Mouse (Mus musculus): Measurements from ENCODE around the gene Nell1.
A peak's percentile ranks its signal among the peaks of the same experiment; 100 is the strongest.
"Not testable (repeated sequence)": the region's sequence is repeated elsewhere in the genome, so short reads cannot be mapped to it uniquely, and the experiment has no call there.

Gene Nell1

GRCm38 (mm10) chr7:49974841-49975440 is at the start of gene Nell1:
Nell1 (plus strand) TSS chr7:49974864.
- no peak for DNase-seq (ENCODE audit: low spot score)

- DNase-seq (ENCODE audit: low spot score), result no peak
Observed at GRCm38 (mm10) chr7:49928571-49928970, 46.1 kb upstream of the Nell1 start.

- DNase-seq (ENCODE audit: low spot score), result no peak
Observed at GRCm38 (mm10) chr7:49929999-49930398, 44.7 kb upstream of the Nell1 start.

- DNase-seq (ENCODE audit: low spot score), result not testable (repeated sequence)
Observed at GRCm38 (mm10) chr7:49933386-49934115, 41.1 kb upstream of the Nell1 start.

DNA sequence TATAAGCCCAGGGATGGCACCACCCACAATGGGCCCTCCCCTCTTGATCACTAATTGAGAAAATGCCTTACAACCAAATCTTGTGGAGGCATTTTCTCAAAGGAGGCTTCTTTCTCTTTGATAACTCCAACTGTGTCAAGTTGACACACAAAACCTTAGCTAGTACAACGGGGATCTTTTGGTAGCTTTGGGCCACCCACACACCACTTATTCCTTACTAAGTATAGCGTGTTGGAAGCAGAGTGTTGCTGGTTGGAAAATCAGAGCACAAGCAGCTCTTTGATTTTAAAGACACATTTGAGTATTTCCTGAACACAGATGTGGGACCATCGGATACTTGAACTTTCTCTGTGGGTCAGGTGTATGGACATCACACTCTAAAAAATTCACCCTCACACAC is 37.8 kb upstream of the Nell1 start:
- DNase-seq (ENCODE audit: low spot score), result no peak

GRCm38 (mm10) chr7:49942023-49942422 is 32.6 kb upstream of the Nell1 start:
- DNase-seq (ENCODE audit: low spot score), result no peak

GRCm38 (mm10) chr7:49942490-49942889 is 32.2 kb upstream of the Nell1 start:
- no peak for DNase-seq (ENCODE audit: low spot score)

DNA sequence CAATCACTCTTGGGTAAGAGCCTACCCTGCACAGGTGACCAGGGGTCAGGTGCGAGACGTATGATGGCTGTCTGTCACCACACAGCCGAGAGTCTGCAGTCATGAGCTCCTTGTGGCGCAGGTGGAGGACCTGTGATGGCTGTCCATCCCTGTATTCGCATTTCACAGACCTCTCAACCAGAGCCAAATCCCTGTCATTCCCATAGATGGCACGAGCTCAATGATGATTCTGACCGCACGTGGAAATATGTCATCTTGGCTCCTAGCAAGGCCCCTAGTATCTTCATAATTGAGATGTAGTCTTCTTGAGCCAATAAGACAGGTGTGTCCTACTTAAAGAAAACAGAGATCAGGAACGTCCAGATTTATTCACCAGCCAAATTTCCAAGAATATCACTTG is 28.0 kb upstream of the Nell1 start:
- no peak for DNase-seq (ENCODE audit: low spot score)

DNA sequence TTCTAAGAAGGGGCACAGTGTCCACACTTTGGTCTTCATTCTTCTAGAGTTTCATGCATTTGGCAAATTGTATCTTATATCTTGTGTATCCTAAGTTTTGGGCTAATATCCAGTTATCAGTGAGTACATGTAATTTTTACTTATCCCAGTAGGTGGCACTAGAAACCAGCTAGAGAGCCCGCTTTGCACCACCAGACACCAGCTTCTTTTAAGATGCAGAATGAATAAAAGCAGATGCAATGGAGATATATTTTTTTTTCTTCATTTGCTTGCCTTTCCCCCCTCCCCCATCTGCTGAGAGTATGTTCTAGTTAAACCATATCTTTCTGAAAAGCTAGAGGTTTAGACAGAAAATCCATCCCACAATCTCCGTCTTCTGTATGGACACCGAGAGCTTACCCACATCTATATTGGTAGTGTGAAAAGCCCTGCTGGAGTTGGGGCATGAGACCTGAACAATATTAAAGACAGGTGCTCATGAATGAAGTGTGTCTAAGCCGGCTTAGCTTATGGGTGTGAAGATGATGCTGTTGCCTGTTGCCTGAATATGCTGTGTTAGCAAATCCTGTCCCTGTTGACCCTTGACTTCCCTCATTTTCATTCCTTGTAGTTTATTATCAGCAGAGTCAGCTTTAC is 21.0 kb upstream of the Nell1 start:
- peak; percentile 3 for DNase-seq (ENCODE audit: low spot score)

DNA sequence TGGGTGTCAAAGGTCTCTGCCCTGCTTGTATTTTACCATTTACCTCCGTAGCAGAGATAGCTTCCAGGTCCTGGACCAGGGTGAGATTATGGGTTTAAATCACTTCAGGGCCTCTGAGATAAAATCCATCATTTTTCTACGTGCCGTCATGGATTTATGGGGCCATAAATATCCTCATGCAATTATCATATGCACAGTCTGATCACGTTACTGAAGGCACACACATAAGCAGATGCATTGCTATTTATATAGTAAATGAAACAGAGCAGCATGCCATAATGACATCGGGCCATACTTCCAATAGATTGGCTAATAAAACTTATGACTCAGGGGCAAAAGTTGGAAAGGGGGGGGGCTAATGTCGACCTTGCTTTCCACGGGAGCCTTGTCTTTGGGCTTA is 19.8 kb upstream of the Nell1 start:
- no peak for DNase-seq (ENCODE audit: low spot score)

DNA sequence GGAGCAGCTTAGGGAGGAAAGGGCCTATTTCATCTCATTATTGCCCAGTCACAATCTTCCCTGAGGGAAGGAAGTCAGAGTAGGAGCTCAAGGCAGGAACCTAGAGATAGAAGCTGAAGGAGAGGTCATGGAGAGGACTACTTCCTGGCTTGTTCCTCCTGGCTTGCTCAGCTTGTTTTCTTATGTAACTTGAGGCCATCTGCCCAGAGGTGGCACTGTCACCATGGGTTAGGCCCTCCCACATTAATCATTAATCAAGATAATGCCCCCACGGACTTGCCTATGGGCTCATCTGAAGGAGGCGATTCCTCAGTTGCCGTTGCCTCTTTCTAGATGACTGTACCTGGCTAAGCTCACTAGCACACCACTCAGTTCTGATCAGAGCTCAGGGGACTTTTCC is 17.5 kb upstream of the Nell1 start:
- no peak for DNase-seq (ENCODE audit: low spot score)

- DNase-seq (ENCODE audit: low spot score), result no peak
Observed at GRCm38 (mm10) chr7:49963764-49964163, 10.9 kb upstream of the Nell1 start.

- no peak for DNase-seq (ENCODE audit: low spot score)
Observed at GRCm38 (mm10) chr7:49969516-49969915, 5.1 kb upstream of the Nell1 start.

GRCm38 (mm10) chr7:49975441-49976121 is 917 bp downstream of the Nell1 start:
- no peak for DNase-seq (ENCODE audit: low spot score)

- no peak for DNase-seq (ENCODE audit: low spot score)
Observed at GRCm38 (mm10) chr7:49981511-49982227, 7.0 kb downstream of the Nell1 start.

- no peak for DNase-seq (ENCODE audit: low spot score)
Observed at GRCm38 (mm10) chr7:49984698-49985097, 10.0 kb downstream of the Nell1 start.

- DNase-seq (ENCODE audit: low spot score), result no peak
Observed at GRCm38 (mm10) chr7:49985947-49986346, 11.3 kb downstream of the Nell1 start.

- DNase-seq (ENCODE audit: low spot score), result no peak
Observed at GRCm38 (mm10) chr7:49999321-49999720, 24.7 kb downstream of the Nell1 start.

DNA sequence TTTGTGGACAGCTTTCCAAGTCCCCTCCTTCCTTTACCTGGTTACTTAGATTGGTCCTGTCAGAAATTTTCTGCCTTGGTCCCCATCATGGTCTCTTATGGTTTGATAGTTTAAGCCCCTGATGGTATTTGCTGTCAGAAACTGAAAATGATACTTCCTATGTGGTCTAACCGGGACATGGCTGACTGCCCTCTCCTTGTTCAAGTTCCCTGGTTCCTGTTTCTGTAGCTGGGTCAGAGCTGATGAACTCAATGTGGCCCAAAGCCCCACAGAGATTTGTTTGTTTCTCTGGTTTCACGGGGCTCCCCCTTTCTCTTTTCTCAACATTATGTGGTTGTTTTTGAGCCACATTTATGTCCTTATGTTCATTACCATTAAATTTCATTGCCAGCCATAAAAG is 30.6 kb downstream of the Nell1 start:
- DNase-seq (ENCODE audit: low spot score), result no peak

DNA sequence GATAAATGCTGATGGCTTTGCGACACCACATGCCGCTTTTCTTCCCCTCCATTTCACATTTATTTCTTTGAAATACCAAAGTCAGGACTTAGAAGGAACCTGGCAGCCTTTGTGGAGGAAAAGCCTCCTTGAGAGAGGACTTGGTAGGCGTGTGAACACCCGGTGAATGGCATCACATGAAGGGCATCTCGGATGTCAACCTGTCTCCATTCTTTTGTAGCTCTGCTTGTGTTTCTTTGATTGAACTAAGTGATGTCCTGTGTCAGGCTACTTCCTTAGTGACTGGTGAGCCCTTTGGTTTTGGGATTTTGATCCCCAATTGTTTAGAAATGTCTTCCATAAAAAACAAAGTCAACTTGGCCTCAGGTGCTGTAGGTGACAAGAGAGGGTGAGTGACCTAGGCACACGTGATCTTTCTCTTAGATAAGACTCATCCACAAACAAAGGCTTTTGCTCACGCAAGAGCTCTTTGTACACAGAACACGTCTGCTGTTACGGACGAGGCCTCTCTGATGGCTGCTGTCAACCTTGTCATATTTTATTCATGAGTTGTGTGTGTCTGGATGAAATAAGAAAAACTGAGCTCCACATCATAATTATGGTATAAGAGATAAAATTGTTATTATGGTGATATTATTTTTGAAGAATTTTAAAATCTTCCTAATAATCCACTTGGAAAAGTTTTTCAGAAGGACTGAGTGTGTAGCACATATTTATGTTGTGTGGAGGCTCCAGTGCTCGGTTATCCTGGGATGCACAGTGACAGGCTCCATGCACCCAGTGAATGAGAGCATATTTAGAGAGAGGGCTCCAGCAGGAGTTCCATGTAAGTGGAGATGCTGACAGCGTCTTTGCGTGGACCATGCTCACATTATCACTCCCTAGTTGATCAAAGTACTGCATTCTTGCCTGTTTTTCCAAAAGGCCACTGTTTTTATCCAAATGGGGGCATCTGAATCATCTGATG is 60.8 kb downstream of the Nell1 start:
- DNase-seq (ENCODE audit: low spot score), result no peak

DNA sequence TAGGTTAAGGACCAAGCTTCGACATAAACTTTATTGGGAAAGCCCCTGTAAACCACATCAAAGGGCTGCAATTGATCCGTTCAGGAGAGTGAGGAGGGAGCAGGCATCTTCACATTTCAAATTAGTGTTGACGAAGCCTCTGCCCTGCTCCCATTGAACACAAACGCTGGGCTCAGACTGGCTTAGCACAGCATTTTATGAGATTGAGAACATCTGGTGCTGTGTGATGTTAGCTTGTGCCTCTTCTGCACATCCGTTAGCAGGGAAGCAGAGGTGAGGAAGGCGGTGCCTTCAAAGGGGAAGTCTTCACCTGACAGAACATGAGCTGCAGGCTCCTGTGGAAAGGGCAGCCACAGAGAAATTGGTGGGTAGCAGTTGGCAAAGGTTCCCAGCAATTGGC is 66.4 kb downstream of the Nell1 start:
- DNase-seq (ENCODE audit: low spot score), result no peak
